Mouse (Mus musculus): Measurements from ENCODE around the gene Ache. TPM values are rescaled to one million over a fixed set of nuclear protein-coding genes. Genes with fewer than 3 reads are reported as not detected.

Gene Ache
- polyA plus RNA-seq, 1 experiment from 2014 or later = 10.8 TPM

DNA sequence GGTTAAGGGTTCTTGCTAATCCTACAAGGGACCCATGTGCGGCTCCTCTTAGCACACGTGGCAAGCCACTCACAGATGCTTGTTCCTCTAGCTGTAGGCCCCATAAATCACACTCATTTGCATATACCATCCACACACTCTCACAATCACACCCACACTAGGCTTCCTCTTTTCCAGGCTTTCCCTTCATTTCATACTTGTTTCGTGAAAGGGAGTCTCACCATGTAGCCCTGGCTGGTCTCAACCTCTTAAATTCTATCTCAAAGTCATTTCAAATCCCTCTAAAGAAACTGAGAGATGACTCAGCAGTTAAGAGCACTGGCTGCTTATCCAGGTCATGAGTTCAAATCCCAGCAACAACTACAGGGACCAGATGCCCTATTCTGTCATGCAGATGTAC, 18.5 kb downstream of the Ache start:
- H3K9me3 ChIP-seq (replicated peaks; ENCODE audit: control insufficient read depth, low read length) = no peaks in the 10 kb centered on the region
- peaks cover 34% of the 10 kb centered on the region for H3K36me3 ChIP-seq (ENCODE audit: control insufficient read depth, insufficient read depth, low read length)
- no peak for ATAC-seq (ENCODE audit: insufficient read depth, low FRiP score)
- no peak overlapping the region for H3K27ac ChIP-seq (ENCODE audit: low read length)
- H3K27me3 ChIP-seq (ENCODE audit: control insufficient read depth, insufficient read depth, low read length) = no peaks in the 10 kb centered on the region
- WGBS = 47% methylated on average over 3 of the region's 3 CpGs
- H3K4me2 ChIP-seq (ENCODE audit: low read depth, low read length) = peak overlapping the region; percentile 60
- H3K4me3 ChIP-seq (replicated peaks; ENCODE audit: low read length) = peak overlapping the region; percentile 94
- peak overlapping the region; percentile 97 for H3K9ac ChIP-seq (ENCODE audit: low read length)
- H3K4me1 ChIP-seq (ENCODE audit: control insufficient read depth, insufficient read depth, low read length) = peaks cover 26% of the 10 kb centered on the region

GRCm38 (mm10) chr5:137306439-137307005, 19.2 kb downstream of the Ache start:
- Histone ChIP-seq H3K4me2 (ENCODE audit: low read depth, low read length) (peak overlapping the region; percentile 60), H3K27me3 (ENCODE audit: control insufficient read depth, insufficient read depth, low read length) (no peaks in the 10 kb centered on the region), H3K4me1 (ENCODE audit: control insufficient read depth, insufficient read depth, low read length) (peaks cover 26% of the 10 kb centered on the region), H3K4me3 (replicated peaks; ENCODE audit: low read length) (peak overlapping the region; percentile 94), H3K36me3 (ENCODE audit: control insufficient read depth, insufficient read depth, low read length) (peaks cover 34% of the 10 kb centered on the region), H3K27ac (ENCODE audit: low read length) (peak overlapping the region; percentile 91; the same call in 1 of the 2 replicates), H3K9ac (ENCODE audit: low read length) (peak overlapping the region; percentile 97), H3K9me3 (replicated peaks; ENCODE audit: control insufficient read depth, low read length) (no peaks in the 10 kb centered on the region)
- WGBS = 8% methylated on average over 12 of the region's 12 CpGs
- ATAC-seq (ENCODE audit: insufficient read depth, low FRiP score) = no peak

GRCm38 (mm10) chr5:137307071-137307912, 20.0 kb downstream of the Ache start, which contains the start of gene Srrt:
Gene Srrt (minus strand): TSS chr5:137307674.
- 0% methylated on average over 63 of the region's 72 CpGs for WGBS
- Histone ChIP-seq H3K36me3 (ENCODE audit: control insufficient read depth, insufficient read depth, low read length) (peaks cover 28% of the 10 kb centered on the region), H3K4me3 (replicated peaks; ENCODE audit: low read length) (peak within 1 kb of the TSS; percentile 94), H3K27ac (ENCODE audit: low read length) (peak within 1 kb of the TSS; percentile 91), H3K27me3 (ENCODE audit: control insufficient read depth, insufficient read depth, low read length) (no peaks in the 10 kb centered on the region), H3K4me1 (ENCODE audit: control insufficient read depth, insufficient read depth, low read length) (peaks cover 30% of the 10 kb centered on the region), H3K9ac (ENCODE audit: low read length) (peak within 1 kb of the TSS; percentile 97), H3K9me3 (replicated peaks; ENCODE audit: control insufficient read depth, low read length) (no peaks in the 10 kb centered on the region), H3K4me2 (ENCODE audit: low read depth, low read length) (peak within 1 kb of the TSS; percentile 67)
- ATAC-seq (ENCODE audit: insufficient read depth, low FRiP score) = peak; percentile 87

GRCm38 (mm10) chr5:137308356-137308755, 21.0 kb downstream of the Ache start:
- Histone ChIP-seq H3K4me1 (ENCODE audit: control insufficient read depth, insufficient read depth, low read length) (peaks cover 39% of the 10 kb centered on the region), H3K9me3 (replicated peaks; ENCODE audit: control insufficient read depth, low read length) (no peaks in the 10 kb centered on the region), H3K4me2 (ENCODE audit: low read depth, low read length) (peak overlapping the region; percentile 67), H3K36me3 (ENCODE audit: control insufficient read depth, insufficient read depth, low read length) (peaks cover 22% of the 10 kb centered on the region), H3K27ac (ENCODE audit: low read length) (peak overlapping the region; percentile 91), H3K27me3 (ENCODE audit: control insufficient read depth, insufficient read depth, low read length) (no peaks in the 10 kb centered on the region), H3K4me3 (replicated peaks; ENCODE audit: low read length) (peak overlapping the region; percentile 94), H3K9ac (ENCODE audit: low read length) (peak overlapping the region; percentile 97)
- ATAC-seq (ENCODE audit: insufficient read depth, low FRiP score) = no peak
- WGBS = 94% methylated on average over 4 of the region's 4 CpGs

DNA sequence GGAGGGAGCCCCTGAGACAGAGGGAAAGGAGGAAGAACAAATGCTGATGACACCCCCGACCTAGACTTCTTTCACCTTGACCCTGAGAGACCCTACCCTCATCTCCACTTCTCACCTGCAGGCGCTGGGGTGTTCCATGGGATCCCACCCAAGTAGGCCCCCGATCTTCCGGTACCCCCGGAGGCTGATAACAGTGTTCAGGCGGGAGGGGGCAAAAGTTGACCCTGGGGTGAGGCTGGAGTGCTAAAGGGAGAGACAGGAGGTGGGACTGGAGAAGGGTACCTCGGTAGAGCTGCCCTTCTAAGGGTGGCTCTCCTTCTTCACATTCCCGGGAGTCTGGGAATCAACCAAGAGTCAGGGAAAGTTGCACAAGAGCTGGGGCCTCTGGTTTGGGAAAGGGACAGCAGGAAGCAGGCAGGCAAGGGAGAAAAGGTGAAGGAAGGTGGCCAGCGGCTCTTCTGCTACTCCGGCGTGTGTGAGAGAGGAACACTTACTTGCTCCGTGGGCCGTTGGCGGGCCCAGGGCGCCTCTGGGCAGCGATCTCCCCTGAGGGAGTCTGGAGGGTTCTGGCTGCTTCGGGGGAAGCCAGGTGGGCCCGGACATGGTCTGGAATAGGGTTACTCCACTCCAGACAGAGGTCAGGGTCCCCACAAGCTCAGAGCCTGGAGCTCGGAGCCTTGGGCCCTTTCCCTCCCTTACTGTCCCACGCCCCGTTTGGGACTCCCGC, 26.3 kb downstream of the Ache start:
- Histone ChIP-seq H3K36me3 (ENCODE audit: control insufficient read depth, insufficient read depth, low read length) (peaks cover 18% of the 10 kb centered on the region), H3K27me3 (ENCODE audit: control insufficient read depth, insufficient read depth, low read length) (no peaks in the 10 kb centered on the region)
- WGBS = under 1% methylated on average over 22 of the region's 22 CpGs

GRCm38 (mm10) chr5:137314193-137315083, 27.1 kb downstream of the Ache start, which contains the start of gene Trip6:
Gene Trip6 (minus strand): TSS chr5:137314404.
- ATAC-seq (ENCODE audit: insufficient read depth, low FRiP score) = peak; percentile 94
- Histone ChIP-seq H3K36me3 (ENCODE audit: control insufficient read depth, insufficient read depth, low read length) (peaks cover 10% of the 10 kb centered on the region), H3K4me2 (ENCODE audit: low read depth, low read length) (peak within 1 kb of the TSS; percentile 90), H3K9me3 (replicated peaks; ENCODE audit: control insufficient read depth, low read length) (no peaks in the 10 kb centered on the region), H3K4me1 (ENCODE audit: control insufficient read depth, insufficient read depth, low read length) (peaks cover 25% of the 10 kb centered on the region), H3K27ac (ENCODE audit: low read length) (peak within 1 kb of the TSS; percentile 90), H3K4me3 (replicated peaks; ENCODE audit: low read length) (peak within 1 kb of the TSS; percentile 58), H3K27me3 (ENCODE audit: control insufficient read depth, insufficient read depth, low read length) (no peaks in the 10 kb centered on the region), H3K9ac (ENCODE audit: low read length) (peak within 1 kb of the TSS; percentile 83)
- 15% methylated on average over 30 of the region's 30 CpGs for WGBS

More for the DNA sequence above, 26.3 kb downstream of the Ache start:
- H3K4me1 ChIP-seq (ENCODE audit: control insufficient read depth, insufficient read depth, low read length) = peaks cover 25% of the 10 kb centered on the region
- ATAC-seq (ENCODE audit: insufficient read depth, low FRiP score) = no peak
- H3K9me3 ChIP-seq (replicated peaks; ENCODE audit: control insufficient read depth, low read length) = no peaks in the 10 kb centered on the region
- H3K4me3 ChIP-seq (replicated peaks; ENCODE audit: low read length) = peak overlapping the region; percentile 58
- H3K27ac ChIP-seq (ENCODE audit: low read length) = peak overlapping the region; percentile 90
- H3K4me2 ChIP-seq (ENCODE audit: low read depth, low read length) = peak overlapping the region; percentile 90
- H3K9ac ChIP-seq (ENCODE audit: low read length) = peak overlapping the region; percentile 83

GRCm38 (mm10) chr5:137315084-137315903, 28.0 kb downstream of the Ache start:
- no peaks in the 10 kb centered on the region for H3K9me3 ChIP-seq (replicated peaks; ENCODE audit: control insufficient read depth, low read length)
- 42% methylated on average over 30 of the region's 30 CpGs for WGBS
- H3K27ac ChIP-seq (ENCODE audit: low read length) = peak overlapping the region; percentile 90
- H3K27me3 ChIP-seq (ENCODE audit: control insufficient read depth, insufficient read depth, low read length) = no peaks in the 10 kb centered on the region
- peaks cover 2% of the 10 kb centered on the region; the same call in 1 of the 2 replicates for H3K36me3 ChIP-seq (ENCODE audit: control insufficient read depth, insufficient read depth, low read length)
- peak overlapping the region; percentile 90 for H3K4me2 ChIP-seq (ENCODE audit: low read depth, low read length)
- ATAC-seq (ENCODE audit: insufficient read depth, low FRiP score) = 0 out of 2 replicates have a peak, but pooled peaks have one; percentile 0
- peak overlapping the region; percentile 83 for H3K9ac ChIP-seq (ENCODE audit: low read length)
- H3K4me1 ChIP-seq (ENCODE audit: control insufficient read depth, insufficient read depth, low read length) = peaks cover 25% of the 10 kb centered on the region
- no peak overlapping the region for H3K4me3 ChIP-seq (replicated peaks; ENCODE audit: low read length)

- peaks cover 20% of the 10 kb centered on the region for H3K4me1 ChIP-seq (ENCODE audit: control insufficient read depth, insufficient read depth, low read length)
- no peak overlapping the region for H3K27ac ChIP-seq (ENCODE audit: low read length)
- no peaks in the 10 kb centered on the region for H3K36me3 ChIP-seq (ENCODE audit: control insufficient read depth, insufficient read depth, low read length)
- no peaks in the 10 kb centered on the region for H3K27me3 ChIP-seq (ENCODE audit: control insufficient read depth, insufficient read depth, low read length)
- H3K4me2 ChIP-seq (ENCODE audit: low read depth, low read length) = no peak overlapping the region
- no peak overlapping the region for H3K4me3 ChIP-seq (replicated peaks; ENCODE audit: low read length)
- no peaks in the 10 kb centered on the region for H3K9me3 ChIP-seq (replicated peaks; ENCODE audit: control insufficient read depth, low read length)
- no peak for ATAC-seq (ENCODE audit: insufficient read depth, low FRiP score)
- no peak overlapping the region for H3K9ac ChIP-seq (ENCODE audit: low read length)
- WGBS = 75% methylated on average over 8 of the region's 8 CpGs
These were observed 30.0 kb downstream of the Ache start for GRCm38 (mm10) chr5:137317361-137317760.
